Mouse (Mus musculus): ENCODE data around the gene Dusp18. TPM values are rescaled to one million over a fixed set of nuclear protein-coding genes. Genes with fewer than 3 reads are reported as not detected.
A peak's percentile ranks its signal among the peaks of the same experiment; 100 is the strongest.
"Not testable (repeated sequence)": the region's sequence is repeated elsewhere in the genome, so short reads cannot be mapped to it uniquely, and the experiment has no call there.

Gene Dusp18
- polyA plus RNA-seq, 1 experiment from 2014 or later: 0.62 TPM

GRCm38 (mm10) chr11:3887331-3887730, 7.7 kb upstream of the Dusp18 start:
- no peak for DNase-seq (ENCODE audit: low spot score)

GRCm38 (mm10) chr11:3893970-3894369, 1.1 kb upstream of the Dusp18 start:
- DNase-seq (ENCODE audit: low spot score): no peak

GRCm38 (mm10) chr11:3895458-3895857, 418 bp downstream of the Dusp18 start:
- DNase-seq (ENCODE audit: low spot score): no peak

- DNase-seq (ENCODE audit: low spot score): no peak
These were observed 893 bp downstream of the Dusp18 start for GRCm38 (mm10) chr11:3895933-3896332.

GRCm38 (mm10) chr11:3900296-3900695, 5.3 kb downstream of the Dusp18 start:
- no peak for DNase-seq (ENCODE audit: low spot score)

GRCm38 (mm10) chr11:3902516-3902915, 7.5 kb downstream of the Dusp18 start:
- no peak for DNase-seq (ENCODE audit: low spot score)

GRCm38 (mm10) chr11:3903046-3903445, 8.0 kb downstream of the Dusp18 start:
- no peak for DNase-seq (ENCODE audit: low spot score)

GRCm38 (mm10) chr11:3904673-3905072, 9.6 kb downstream of the Dusp18 start:
- DNase-seq (ENCODE audit: low spot score): no peak

GRCm38 (mm10) chr11:3905446-3905845, 10.4 kb downstream of the Dusp18 start:
- no peak for DNase-seq (ENCODE audit: low spot score)

GRCm38 (mm10) chr11:3909236-3909635, 14.2 kb downstream of the Dusp18 start:
- no peak for DNase-seq (ENCODE audit: low spot score)

GRCm38 (mm10) chr11:3910513-3911310, 15.7 kb downstream of the Dusp18 start:
- no peak for DNase-seq (ENCODE audit: low spot score)

GRCm38 (mm10) chr11:3911440-3911839, 16.4 kb downstream of the Dusp18 start:
- DNase-seq (ENCODE audit: low spot score): not testable (repeated sequence)

- DNase-seq (ENCODE audit: low spot score): no peak
These were observed 17.2 kb downstream of the Dusp18 start for GRCm38 (mm10) chr11:3912100-3912874.

GRCm38 (mm10) chr11:3912875-3913271, 17.8 kb downstream of the Dusp18 start:
- DNase-seq (ENCODE audit: low spot score): peak; percentile 9

GRCm38 (mm10) chr11:3913316-3914108, 18.5 kb downstream of the Dusp18 start:
- DNase-seq (ENCODE audit: low spot score): peak; percentile 76

- DNase-seq (ENCODE audit: low spot score): peak; percentile 70
These were observed 19.2 kb downstream of the Dusp18 start, which contains the start of gene Slc35e4 for GRCm38 (mm10) chr11:3914109-3914840. Gene Slc35e4 (minus strand): TSS chr11:3914664.

- no peak for DNase-seq (ENCODE audit: low spot score)
These were observed 23.7 kb downstream of the Dusp18 start for GRCm38 (mm10) chr11:3918738-3919137.

- no peak for DNase-seq (ENCODE audit: low spot score)
These were observed 25.4 kb downstream of the Dusp18 start for GRCm38 (mm10) chr11:3920476-3920875.

- peak; percentile 63 for DNase-seq (ENCODE audit: low spot score)
These were observed 26.3 kb downstream of the Dusp18 start for GRCm38 (mm10) chr11:3921281-3921850.

GRCm38 (mm10) chr11:3922115-3922514, 27.1 kb downstream of the Dusp18 start:
- no peak for DNase-seq (ENCODE audit: low spot score)

GRCm38 (mm10) chr11:3922731-3923130, 27.7 kb downstream of the Dusp18 start:
- DNase-seq (ENCODE audit: low spot score): no peak
